Mouse (Mus musculus): ENCODE measurements around the gene Esyt1. TPM values are rescaled to one million over a fixed set of nuclear protein-coding genes. Genes with fewer than 3 reads are reported as not detected.
"Not testable (repeated sequence)": the region's sequence is repeated elsewhere in the genome, so short reads cannot be mapped to it uniquely, and the experiment has no call there.

Esyt1 gene
- polyA plus RNA-seq, 1 experiment from 2014 or later = 28.9 TPM

GRCm38 (mm10) chr10:128498590-128498989, 27.1 kb downstream of the Esyt1 start, which contains the start of gene Myl6b:
TSS of gene Myl6b (minus strand) at chr10:128498685.
- Histone ChIP-seq H3K36me3 (no peaks in the 10 kb centered on the region), H3K9ac (peak within 1 kb of the TSS; percentile 58), H3K4me3 (peak within 1 kb of the TSS; percentile 61), H3K27ac (peak within 1 kb of the TSS; percentile 84), H3K27me3 (no peaks in the 10 kb centered on the region), H3K9me3 (replicated peaks) (no peaks in the 10 kb centered on the region), H3K4me1 (peaks cover 17% of the 10 kb centered on the region), H3K4me2 (replicated peaks) (peak within 1 kb of the TSS; percentile 72)
- peak; percentile 80 for ATAC-seq (ENCODE audit: low FRiP score)
- under 1% methylated on average over 27 of the region's 27 CpGs for WGBS

- H3K9ac ChIP-seq = no peak overlapping the region
- H3K27me3 ChIP-seq = no peaks in the 10 kb centered on the region
- ATAC-seq (ENCODE audit: low FRiP score) = no peak
- WGBS = 43% methylated on average over 6 of the region's 6 CpGs
- H3K4me3 ChIP-seq = no peak overlapping the region
- H3K36me3 ChIP-seq = no peaks in the 10 kb centered on the region
- no peaks in the 10 kb centered on the region for H3K9me3 ChIP-seq (replicated peaks)
- H3K4me2 ChIP-seq (replicated peaks) = no peak overlapping the region; the same call in 1 of the 2 replicates
- H3K4me1 ChIP-seq = peaks cover 24% of the 10 kb centered on the region
- no peak overlapping the region for H3K27ac ChIP-seq
These were observed 28.4 kb downstream of the Esyt1 start for GRCm38 (mm10) chr10:128497134-128497737.

- H3K36me3 ChIP-seq = peaks cover 4% of the 10 kb centered on the region
- 40% methylated on average over 6 of the region's 6 CpGs for WGBS
These were observed 29.1 kb downstream of the Esyt1 start for GRCm38 (mm10) chr10:128496509-128497077.

GRCm38 (mm10) chr10:128495903-128496302, 29.8 kb downstream of the Esyt1 start:
- no peak for ATAC-seq (ENCODE audit: low FRiP score)
- Histone ChIP-seq H3K4me3 (no peak overlapping the region), H3K27ac (no peak overlapping the region), H3K9ac (no peak overlapping the region), H3K27me3 (no peaks in the 10 kb centered on the region), H3K4me1 (peaks cover 37% of the 10 kb centered on the region), H3K36me3 (peaks cover 11% of the 10 kb centered on the region), H3K4me2 (replicated peaks) (no peak overlapping the region), H3K9me3 (replicated peaks) (no peaks in the 10 kb centered on the region)
- WGBS = 82% methylated on average over 4 of the region's 4 CpGs

More at GRCm38 (mm10) chr10:128496509-128497077, 29.1 kb downstream of the Esyt1 start:
- Histone ChIP-seq H3K4me3 (no peak overlapping the region), H3K9ac (no peak overlapping the region), H3K4me1 (peaks cover 30% of the 10 kb centered on the region), H3K9me3 (replicated peaks) (no peaks in the 10 kb centered on the region), H3K27ac (no peak overlapping the region), H3K4me2 (replicated peaks) (no peak overlapping the region), H3K27me3 (no peaks in the 10 kb centered on the region)
- ATAC-seq (ENCODE audit: low FRiP score) = no peak

GRCm38 (mm10) chr10:128495270-128495669, 30.4 kb downstream of the Esyt1 start:
- peaks cover 18% of the 10 kb centered on the region for H3K36me3 ChIP-seq
- 74% methylated on average over 2 of the region's 2 CpGs for WGBS
- no peak overlapping the region for H3K27ac ChIP-seq
- H3K9ac ChIP-seq = 0 out of 2 replicates have a peak overlapping the region, but pooled peaks have one; percentile 83
- H3K4me1 ChIP-seq = peaks cover 38% of the 10 kb centered on the region
- no peaks in the 10 kb centered on the region for H3K9me3 ChIP-seq (replicated peaks)
- peak overlapping the region; percentile 66 for H3K4me2 ChIP-seq (replicated peaks)
- no peaks in the 10 kb centered on the region for H3K27me3 ChIP-seq
- H3K4me3 ChIP-seq = peak overlapping the region; percentile 75; the same call in 1 of the 2 replicates
- ATAC-seq (ENCODE audit: low FRiP score) = no peak

- peak overlapping the region; percentile 92 for H3K27ac ChIP-seq
- WGBS = 57% methylated on average over 11 of the region's 11 CpGs
- peak overlapping the region; percentile 83 for H3K9ac ChIP-seq
- no peak for ATAC-seq (ENCODE audit: low FRiP score)
- peak overlapping the region; percentile 66 for H3K4me2 ChIP-seq (replicated peaks)
- H3K4me1 ChIP-seq = peaks cover 38% of the 10 kb centered on the region
- no peaks in the 10 kb centered on the region for H3K9me3 ChIP-seq (replicated peaks)
- peaks cover 23% of the 10 kb centered on the region for H3K36me3 ChIP-seq
- H3K27me3 ChIP-seq = no peaks in the 10 kb centered on the region
- H3K4me3 ChIP-seq = peak overlapping the region; percentile 75
These were observed 30.9 kb downstream of the Esyt1 start for GRCm38 (mm10) chr10:128494667-128495245.

- Histone ChIP-seq H3K27ac (peak within 1 kb of the TSS; percentile 92), H3K4me3 (peak within 1 kb of the TSS; percentile 75), H3K36me3 (peaks cover 30% of the 10 kb centered on the region), H3K9me3 (replicated peaks) (no peaks in the 10 kb centered on the region), H3K27me3 (no peaks in the 10 kb centered on the region), H3K9ac (peak within 1 kb of the TSS; percentile 83), H3K4me2 (replicated peaks) (peak within 1 kb of the TSS; percentile 66), H3K4me1 (peaks cover 35% of the 10 kb centered on the region)
- peak; percentile 94 for ATAC-seq (ENCODE audit: low FRiP score)
- WGBS = under 1% methylated on average over 45 of the region's 45 CpGs
These were observed 31.7 kb downstream of the Esyt1 start, which contains the start of gene Myl6 for GRCm38 (mm10) chr10:128493695-128494666. TSS of gene Myl6 (minus strand) at chr10:128494145.

- peak overlapping the region; percentile 92 for H3K27ac ChIP-seq
- H3K27me3 ChIP-seq = no peaks in the 10 kb centered on the region
- H3K4me1 ChIP-seq = peaks cover 35% of the 10 kb centered on the region
- H3K36me3 ChIP-seq = peaks cover 37% of the 10 kb centered on the region
- H3K4me2 ChIP-seq (replicated peaks) = peak overlapping the region; percentile 66
- no peaks in the 10 kb centered on the region for H3K9me3 ChIP-seq (replicated peaks)
- peak overlapping the region; percentile 75 for H3K4me3 ChIP-seq
- under 1% methylated on average over 12 of the region's 12 CpGs for WGBS
- peak overlapping the region; percentile 83 for H3K9ac ChIP-seq
- peak; percentile 55 for ATAC-seq (ENCODE audit: low FRiP score)
These were observed 32.4 kb downstream of the Esyt1 start for GRCm38 (mm10) chr10:128493319-128493694.

GRCm38 (mm10) chr10:128492633-128493311, 32.9 kb downstream of the Esyt1 start:
- Histone ChIP-seq H3K4me1 (peaks cover 32% of the 10 kb centered on the region), H3K9ac (peak overlapping the region; percentile 83), H3K27me3 (no peaks in the 10 kb centered on the region), H3K4me3 (peak overlapping the region; percentile 75), H3K36me3 (peaks cover 42% of the 10 kb centered on the region), H3K27ac (peak overlapping the region; percentile 92), H3K9me3 (replicated peaks) (no peaks in the 10 kb centered on the region), H3K4me2 (replicated peaks) (peak overlapping the region; percentile 66)
- WGBS = 32% methylated on average over 12 of the region's 12 CpGs
- ATAC-seq (ENCODE audit: low FRiP score) = peak; percentile 39

- Histone ChIP-seq H3K4me2 (replicated peaks) (peak overlapping the region; percentile 66), H3K4me1 (peaks cover 31% of the 10 kb centered on the region), H3K36me3 (peaks cover 50% of the 10 kb centered on the region), H3K27ac (peak overlapping the region; percentile 92), H3K9ac (peak overlapping the region; percentile 83), H3K4me3 (peak overlapping the region; percentile 75)
- ATAC-seq (ENCODE audit: low FRiP score); H3K9me3 ChIP-seq (replicated peaks); H3K27me3 ChIP-seq: not testable (repeated sequence)
- 67% methylated on average over 8 of the region's 8 CpGs for WGBS
These were observed 33.6 kb downstream of the Esyt1 start for GRCm38 (mm10) chr10:128492051-128492450.

GRCm38 (mm10) chr10:128491495-128491894, 34.2 kb downstream of the Esyt1 start:
- no peak for ATAC-seq (ENCODE audit: low FRiP score)
- peak overlapping the region; percentile 52 for H3K27ac ChIP-seq
- no peaks in the 10 kb centered on the region for H3K27me3 ChIP-seq
- H3K4me1 ChIP-seq = peaks cover 31% of the 10 kb centered on the region
- WGBS = 65% methylated on average over 6 of the region's 6 CpGs
- no peaks in the 10 kb centered on the region for H3K9me3 ChIP-seq (replicated peaks)
- peak overlapping the region; percentile 66 for H3K4me2 ChIP-seq (replicated peaks)
- H3K36me3 ChIP-seq = peaks cover 55% of the 10 kb centered on the region
- H3K4me3 ChIP-seq = peak overlapping the region; percentile 75
- no peak overlapping the region for H3K9ac ChIP-seq
